Mouse (Mus musculus): Measurements from ENCODE around the gene Pgam1.

- no peak for TF ChIP-seq CTCF (IDR thresholded peaks at IDR 0.05; ENCODE audit: borderline replicate concordance, insufficient read depth, low read length)
- no peak for TF ChIP-seq POLR2A (IDR thresholded peaks at IDR 0.05; ENCODE audit: low read depth, low read length)
These were observed 11.1 kb upstream of the Pgam1 start for GRCm38 (mm10) chr19:41900495-41901090.
